Mouse (Mus musculus): ENCODE results near the gene Ubqln5. TPM values are rescaled to one million over a fixed set of nuclear protein-coding genes. Genes with fewer than 3 reads are reported as not detected.

The Ubqln5 gene
- polyA plus RNA-seq, 1 experiment = not detected

DNA sequence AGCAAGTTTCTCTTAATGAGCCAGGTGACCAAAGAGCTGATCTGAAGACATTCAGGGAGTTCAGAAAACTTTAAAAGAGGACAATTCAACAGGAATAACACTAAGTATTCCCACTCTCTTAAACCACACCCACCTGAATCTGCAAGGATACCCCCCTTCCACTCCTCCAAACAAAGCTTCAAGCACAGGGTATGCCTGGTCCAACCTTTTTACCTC, 25.0 kb downstream of the Ubqln5 start, which contains the start of gene Olfr646:
TSS of gene Olfr646 (plus strand) at position 117 of the 216 bp plus-strand sequence.
- TF ChIP-seq CTCF (IDR thresholded peaks at IDR 0.05; ENCODE audit: insufficient read depth, low read depth, low read length) (no peak), POLR2A (IDR thresholded peaks at IDR 0.05; ENCODE audit: insufficient read depth, low read depth, low read length) (no peak)
- Histone ChIP-seq H3K27ac (ENCODE audit: insufficient read depth, low read depth, low read length) (no peak within 1 kb of the TSS), H3K4me1 (ENCODE audit: control insufficient read depth, insufficient read depth, low read length) (no peaks in the 10 kb centered on the region), H3K4me3 (ENCODE audit: insufficient read depth, low read depth, low read length) (no peak within 1 kb of the TSS)

GRCm38 (mm10) chr7:104103913-104104756, 25.5 kb downstream of the Ubqln5 start:
- H3K4me1 ChIP-seq (ENCODE audit: control insufficient read depth, insufficient read depth, low read length) = no peaks in the 10 kb centered on the region
- no peak overlapping the region for H3K27ac ChIP-seq (ENCODE audit: insufficient read depth, low read depth, low read length)
- no peak overlapping the region for H3K4me3 ChIP-seq (ENCODE audit: insufficient read depth, low read depth, low read length)
- WGBS = 59% methylated on average over 4 of the region's 4 CpGs
- TF ChIP-seq POLR2A (IDR thresholded peaks at IDR 0.05; ENCODE audit: insufficient read depth, low read depth, low read length) (no peak), CTCF (IDR thresholded peaks at IDR 0.05; ENCODE audit: insufficient read depth, low read depth, low read length) (no peak)

DNA sequence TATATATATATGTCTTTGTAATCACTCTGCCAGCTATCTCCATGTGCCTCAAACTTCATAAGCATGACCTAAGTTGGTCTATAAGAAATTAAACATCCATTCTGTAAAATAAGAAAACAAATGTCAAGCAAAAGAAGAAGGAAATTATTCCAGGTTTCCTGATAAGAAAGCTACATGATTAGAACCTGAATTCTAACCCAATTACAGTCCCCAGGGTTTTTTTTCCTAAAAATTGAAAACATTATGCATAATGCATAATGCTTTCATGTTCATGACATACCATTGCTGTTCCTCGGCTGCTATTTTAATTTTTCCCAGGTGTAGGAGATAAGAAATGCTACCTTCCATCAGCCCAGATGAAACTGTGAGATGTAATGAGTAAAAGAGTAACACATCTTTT, 44.3 kb downstream of the Ubqln5 start, which contains the start of gene Olfr645:
TSS of gene Olfr645 (minus strand) at position 101 of the 400 bp plus-strand sequence.
- TF ChIP-seq POLR2A (IDR thresholded peaks at IDR 0.05; ENCODE audit: insufficient read depth, low read depth, low read length) (no peak), CTCF (IDR thresholded peaks at IDR 0.05; ENCODE audit: insufficient read depth, low read depth, low read length) (no peak)
- 79% methylated on average over 1 of the region's 1 CpGs for WGBS
- Histone ChIP-seq H3K27ac (ENCODE audit: insufficient read depth, low read depth, low read length) (no peak within 1 kb of the TSS), H3K4me1 (ENCODE audit: control insufficient read depth, insufficient read depth, low read length) (no peaks in the 10 kb centered on the region), H3K4me3 (ENCODE audit: insufficient read depth, low read depth, low read length) (no peak within 1 kb of the TSS)

Other genes with a start within 250 kb of the Ubqln5 start
- gene Olfr66, start 243.6 kb downstream of the Ubqln5 start, polyA plus RNA-seq (2012; ENCODE audit: insufficient read depth, insufficient read length, low replicate concordance, missing spikeins) = not detected in 2 replicates
- gene Olfr64, start 235.3 kb downstream of the Ubqln5 start, polyA plus RNA-seq (2012; ENCODE audit: insufficient read depth, insufficient read length, low replicate concordance, missing spikeins) = not detected in 2 replicates
- not detected in 2 replicates for gene Olfr65, start 226.3 kb downstream of the Ubqln5 start, polyA plus RNA-seq (2012; ENCODE audit: insufficient read depth, insufficient read length, low replicate concordance, missing spikeins)
- not detected in 2 replicates for gene Olfr631, start 201.0 kb downstream of the Ubqln5 start, polyA plus RNA-seq (2012; ENCODE audit: insufficient read depth, insufficient read length, low replicate concordance, missing spikeins)
- gene Olfr632, start 195.5 kb downstream of the Ubqln5 start, polyA plus RNA-seq (2012; ENCODE audit: insufficient read depth, insufficient read length, low replicate concordance, missing spikeins) = not detected in 2 replicates
- not detected in 2 replicates for gene Olfr633, start 185.4 kb downstream of the Ubqln5 start, polyA plus RNA-seq (2012; ENCODE audit: insufficient read depth, insufficient read length, low replicate concordance, missing spikeins)
- not detected in 2 replicates for gene Olfr635, start 158.7 kb downstream of the Ubqln5 start, polyA plus RNA-seq (2012; ENCODE audit: insufficient read depth, insufficient read length, low replicate concordance, missing spikeins)
- gene Olfr638, start 131.1 kb downstream of the Ubqln5 start, polyA plus RNA-seq (2012; ENCODE audit: insufficient read depth, insufficient read length, low replicate concordance, missing spikeins) = not detected in 2 replicates
- not detected in 2 replicates for gene Olfr639, start 112.5 kb downstream of the Ubqln5 start, polyA plus RNA-seq (2012; ENCODE audit: insufficient read depth, insufficient read length, low replicate concordance, missing spikeins)
- gene Olfr640, start 104.3 kb downstream of the Ubqln5 start, polyA plus RNA-seq (2012; ENCODE audit: insufficient read depth, insufficient read length, low replicate concordance, missing spikeins) = not detected in 2 replicates
- gene Olfr641, start 94.4 kb downstream of the Ubqln5 start, polyA plus RNA-seq (2012; ENCODE audit: insufficient read depth, insufficient read length, low replicate concordance, missing spikeins) = not detected in 2 replicates
- not detected in 2 replicates for gene Olfr642, start 77.2 kb downstream of the Ubqln5 start, polyA plus RNA-seq (2012; ENCODE audit: insufficient read depth, insufficient read length, low replicate concordance, missing spikeins)
- gene 4930516K23Rik, start 68.4 kb downstream of the Ubqln5 start, polyA plus RNA-seq (2012; ENCODE audit: insufficient read depth, insufficient read length, low replicate concordance, missing spikeins) = not detected in 2 replicates
- gene Olfr644, start 58.0 kb downstream of the Ubqln5 start, polyA plus RNA-seq (2012; ENCODE audit: insufficient read depth, insufficient read length, low replicate concordance, missing spikeins) = not detected in 2 replicates
- not detected in 2 replicates for gene Olfr645, start 44.4 kb downstream of the Ubqln5 start, polyA plus RNA-seq (2012; ENCODE audit: insufficient read depth, insufficient read length, low replicate concordance, missing spikeins)
- gene Olfr646, start 25.0 kb downstream of the Ubqln5 start, polyA plus RNA-seq (2012; ENCODE audit: insufficient read depth, insufficient read length, low replicate concordance, missing spikeins) = not detected in 2 replicates
- not detected in 2 replicates for gene Olfr643, start 7.6 kb upstream of the Ubqln5 start, polyA plus RNA-seq (2012; ENCODE audit: insufficient read depth, insufficient read length, low replicate concordance, missing spikeins)
- gene Ubqln3, start 13.5 kb upstream of the Ubqln5 start, polyA plus RNA-seq (2012; ENCODE audit: insufficient read depth, insufficient read length, low replicate concordance, missing spikeins) = not detected in 2 replicates
- gene Ubqlnl, start 20.7 kb upstream of the Ubqln5 start, polyA plus RNA-seq (2012; ENCODE audit: insufficient read depth, insufficient read length, low replicate concordance, missing spikeins) = not detected in 2 replicates
- gene Olfm5, start 35.0 kb upstream of the Ubqln5 start, polyA plus RNA-seq (2012; ENCODE audit: insufficient read depth, insufficient read length, low replicate concordance, missing spikeins) = not detected in 2 replicates
- not detected in 2 replicates for gene Olfr648, start 53.6 kb upstream of the Ubqln5 start, polyA plus RNA-seq (2012; ENCODE audit: insufficient read depth, insufficient read length, low replicate concordance, missing spikeins)
- not detected in 2 replicates for gene Olfr649, start 66.2 kb upstream of the Ubqln5 start, polyA plus RNA-seq (2012; ENCODE audit: insufficient read depth, insufficient read length, low replicate concordance, missing spikeins)
- gene Trim6, start 89.0 kb upstream of the Ubqln5 start, polyA plus RNA-seq (2012; ENCODE audit: insufficient read depth, insufficient read length, low replicate concordance, missing spikeins) = not detected in 2 replicates
- gene Trim34a, start 114.6 kb upstream of the Ubqln5 start, polyA plus RNA-seq (2012; ENCODE audit: insufficient read depth, insufficient read length, low replicate concordance, missing spikeins) = not detected in 2 replicates
- gene Trim5, start 158.3 kb upstream of the Ubqln5 start, polyA plus RNA-seq (2012; ENCODE audit: insufficient read depth, insufficient read length, low replicate concordance, missing spikeins) = not detected in 2 replicates
- not detected in 2 replicates for gene Trim12a, start 185.6 kb upstream of the Ubqln5 start, polyA plus RNA-seq (2012; ENCODE audit: insufficient read depth, insufficient read length, low replicate concordance, missing spikeins)
- gene Trim34b, start 199.6 kb upstream of the Ubqln5 start, polyA plus RNA-seq (2012; ENCODE audit: insufficient read depth, insufficient read length, low replicate concordance, missing spikeins) = not detected in 2 replicates
- gene Trim12c, start 223.5 kb upstream of the Ubqln5 start, polyA plus RNA-seq (2012; ENCODE audit: insufficient read depth, insufficient read length, low replicate concordance, missing spikeins) = not detected in 2 replicates
- not detected in 2 replicates for gene Trim30b, start 240.1 kb upstream of the Ubqln5 start, polyA plus RNA-seq (2012; ENCODE audit: insufficient read depth, insufficient read length, low replicate concordance, missing spikeins)